Mouse (Mus musculus): ENCODE measurements around the gene Amh. TPM values are rescaled to one million over a fixed set of nuclear protein-coding genes. Genes with fewer than 3 reads are reported as not detected.

Gene Amh
- polyA plus RNA-seq, 1 experiment from 2014 or later: not detected

GRCm38 (mm10) chr10:80841685-80842084 lies 36.6 kb downstream of the Amh start:
- no peak overlapping the region for H3K4me2 ChIP-seq (ENCODE audit: low read length)
- H3K4me1 ChIP-seq (replicated peaks; ENCODE audit: control insufficient read depth, insufficient read depth, low read length): peaks cover 16% of the 10 kb centered on the region
- WGBS: 57% methylated on average over 2 of the region's 2 CpGs
- no peak overlapping the region for H3K27ac ChIP-seq (ENCODE audit: low read length)
- H3K36me3 ChIP-seq (ENCODE audit: control insufficient read depth, insufficient read depth): no peaks in the 10 kb centered on the region
- H3K9ac ChIP-seq (replicated peaks; ENCODE audit: low read depth, low read length): no peak overlapping the region
- peaks cover 26% of the 10 kb centered on the region for H3K27me3 ChIP-seq (replicated peaks; ENCODE audit: control insufficient read depth, insufficient read depth, low read length)
- H3K9me3 ChIP-seq (ENCODE audit: control insufficient read depth, low read length): no peaks in the 10 kb centered on the region
- ATAC-seq: no peak
- no peak overlapping the region for H3K4me3 ChIP-seq (replicated peaks; ENCODE audit: low read length)

- Histone ChIP-seq H3K27ac (ENCODE audit: low read length) (no peak overlapping the region), H3K27me3 (replicated peaks; ENCODE audit: control insufficient read depth, insufficient read depth, low read length) (peaks cover 26% of the 10 kb centered on the region), H3K4me2 (ENCODE audit: low read length) (no peak overlapping the region), H3K4me1 (replicated peaks; ENCODE audit: control insufficient read depth, insufficient read depth, low read length) (peaks cover 16% of the 10 kb centered on the region), H3K9me3 (ENCODE audit: control insufficient read depth, low read length) (no peaks in the 10 kb centered on the region), H3K4me3 (replicated peaks; ENCODE audit: low read length) (no peak overlapping the region), H3K9ac (replicated peaks; ENCODE audit: low read depth, low read length) (no peak overlapping the region), H3K36me3 (ENCODE audit: control insufficient read depth, insufficient read depth) (no peaks in the 10 kb centered on the region)
- 83% methylated on average over 15 of the region's 15 CpGs for WGBS
- no peak for ATAC-seq
Observed at GRCm38 (mm10) chr10:80842334-80842733, 37.3 kb downstream of the Amh start.

GRCm38 (mm10) chr10:80843087-80843930 lies 38.3 kb downstream of the Amh start:
- H3K9ac ChIP-seq (replicated peaks; ENCODE audit: low read depth, low read length): peak overlapping the region; percentile 71
- H3K36me3 ChIP-seq (ENCODE audit: control insufficient read depth, insufficient read depth): no peaks in the 10 kb centered on the region
- no peaks in the 10 kb centered on the region for H3K9me3 ChIP-seq (ENCODE audit: control insufficient read depth, low read length)
- peak overlapping the region; percentile 59 for H3K4me3 ChIP-seq (replicated peaks; ENCODE audit: low read length)
- peaks cover 26% of the 10 kb centered on the region for H3K27me3 ChIP-seq (replicated peaks; ENCODE audit: control insufficient read depth, insufficient read depth, low read length)
- H3K27ac ChIP-seq (ENCODE audit: low read length): no peak overlapping the region
- H3K4me2 ChIP-seq (ENCODE audit: low read length): peak overlapping the region; percentile 79
- WGBS: 10% methylated on average over 29 of the region's 32 CpGs
- ATAC-seq: peak; percentile 49
- H3K4me1 ChIP-seq (replicated peaks; ENCODE audit: control insufficient read depth, insufficient read depth, low read length): peaks cover 16% of the 10 kb centered on the region

- Histone ChIP-seq H3K4me1 (replicated peaks; ENCODE audit: control insufficient read depth, insufficient read depth, low read length) (peaks cover 16% of the 10 kb centered on the region), H3K9ac (replicated peaks; ENCODE audit: low read depth, low read length) (peak within 1 kb of the TSS; percentile 71), H3K36me3 (ENCODE audit: control insufficient read depth, insufficient read depth) (no peaks in the 10 kb centered on the region), H3K27me3 (replicated peaks; ENCODE audit: control insufficient read depth, insufficient read depth, low read length) (peaks cover 26% of the 10 kb centered on the region), H3K27ac (ENCODE audit: low read length) (no peak within 1 kb of the TSS), H3K4me2 (ENCODE audit: low read length) (peak within 1 kb of the TSS; percentile 79), H3K4me3 (replicated peaks; ENCODE audit: low read length) (peak within 1 kb of the TSS; percentile 59), H3K9me3 (ENCODE audit: control insufficient read depth, low read length) (no peaks in the 10 kb centered on the region)
- WGBS: 3% methylated on average over 51 of the region's 51 CpGs
- ATAC-seq: peak; percentile 51
Observed at GRCm38 (mm10) chr10:80843931-80844547, 39.0 kb downstream of the Amh start, which contains the start of gene Lingo3. Lingo3 (minus strand) TSS chr10:80844039.

DNA sequence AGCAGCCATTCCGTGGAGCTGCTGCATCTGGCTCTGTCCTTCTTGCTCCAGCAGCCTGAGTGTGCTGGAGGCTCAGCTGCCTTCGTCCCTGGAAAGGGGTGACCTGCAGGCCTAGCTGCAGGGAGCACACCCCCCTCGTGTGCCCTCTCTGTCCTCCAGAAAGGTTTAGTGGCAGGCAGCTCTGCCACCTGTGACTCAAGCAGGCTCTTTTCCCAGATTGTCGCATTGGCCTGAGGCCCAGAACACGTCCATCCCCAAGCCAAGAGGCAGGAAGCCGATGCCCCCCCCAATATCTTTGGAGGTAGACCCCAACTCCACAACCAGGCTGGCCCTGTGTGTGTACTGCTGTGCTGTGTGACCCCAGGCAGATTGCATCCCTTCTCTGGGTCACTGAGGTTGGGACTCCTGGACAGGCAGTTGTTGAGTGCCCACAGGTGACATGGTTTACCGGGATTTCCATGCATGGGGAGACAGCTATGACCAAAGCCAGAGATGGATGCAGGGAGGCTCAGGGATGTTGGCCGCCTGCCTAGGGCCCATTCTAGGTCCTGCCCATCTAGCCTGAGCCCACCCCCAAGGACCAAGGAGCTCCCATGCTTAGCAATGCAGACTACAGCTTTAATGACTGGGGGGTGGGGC lies 40.1 kb downstream of the Amh start:
- WGBS: 54% methylated on average over 8 of the region's 8 CpGs
- H3K9me3 ChIP-seq (ENCODE audit: control insufficient read depth, low read length): no peaks in the 10 kb centered on the region
- no peaks in the 10 kb centered on the region for H3K36me3 ChIP-seq (ENCODE audit: control insufficient read depth, insufficient read depth)
- H3K4me1 ChIP-seq (replicated peaks; ENCODE audit: control insufficient read depth, insufficient read depth, low read length): peaks cover 16% of the 10 kb centered on the region
- no peak for ATAC-seq
- peaks cover 26% of the 10 kb centered on the region for H3K27me3 ChIP-seq (replicated peaks; ENCODE audit: control insufficient read depth, insufficient read depth, low read length)
- H3K9ac ChIP-seq (replicated peaks; ENCODE audit: low read depth, low read length): no peak overlapping the region
- no peak overlapping the region for H3K4me2 ChIP-seq (ENCODE audit: low read length)
- H3K4me3 ChIP-seq (replicated peaks; ENCODE audit: low read length): no peak overlapping the region
- H3K27ac ChIP-seq (ENCODE audit: low read length): no peak overlapping the region

GRCm38 (mm10) chr10:80845732-80846131 lies 40.7 kb downstream of the Amh start:
- WGBS: 81% methylated on average over 12 of the region's 12 CpGs
- no peaks in the 10 kb centered on the region for H3K36me3 ChIP-seq (ENCODE audit: control insufficient read depth, insufficient read depth)
- no peaks in the 10 kb centered on the region for H3K9me3 ChIP-seq (ENCODE audit: control insufficient read depth, low read length)
- H3K27ac ChIP-seq (ENCODE audit: low read length): no peak overlapping the region
- peaks cover 26% of the 10 kb centered on the region for H3K27me3 ChIP-seq (replicated peaks; ENCODE audit: control insufficient read depth, insufficient read depth, low read length)
- H3K4me1 ChIP-seq (replicated peaks; ENCODE audit: control insufficient read depth, insufficient read depth, low read length): peaks cover 16% of the 10 kb centered on the region
- H3K9ac ChIP-seq (replicated peaks; ENCODE audit: low read depth, low read length): no peak overlapping the region
- H3K4me2 ChIP-seq (ENCODE audit: low read length): no peak overlapping the region
- H3K4me3 ChIP-seq (replicated peaks; ENCODE audit: low read length): no peak overlapping the region
- no peak for ATAC-seq

GRCm38 (mm10) chr10:80848571-80848970 lies 43.5 kb downstream of the Amh start:
- WGBS: 12% methylated on average over 10 of the region's 10 CpGs

GRCm38 (mm10) chr10:80854913-80855748 lies 50.1 kb downstream of the Amh start, which contains the start of the genes Lsm7 and Sppl2b:
Lsm7 (minus strand) TSS chr10:80855209.
Sppl2b (plus strand) TSS chr10:80855275.
- H3K36me3 ChIP-seq (ENCODE audit: control insufficient read depth, insufficient read depth): peaks cover 16% of the 10 kb centered on the region
- peak within 1 kb of the TSS; percentile 69 for H3K4me3 ChIP-seq (replicated peaks; ENCODE audit: low read length)
- peak within 1 kb of the TSS; percentile 78 for H3K27ac ChIP-seq (ENCODE audit: low read length)
- peak; percentile 88 for ATAC-seq
- H3K9ac ChIP-seq (replicated peaks; ENCODE audit: low read depth, low read length): peak within 1 kb of the TSS; percentile 84
- H3K4me2 ChIP-seq (ENCODE audit: low read length): peak within 1 kb of the TSS; percentile 99
- under 1% methylated on average over 81 of the region's 81 CpGs for WGBS
- H3K4me1 ChIP-seq (replicated peaks; ENCODE audit: control insufficient read depth, insufficient read depth, low read length): peaks cover 30% of the 10 kb centered on the region
- no peaks in the 10 kb centered on the region for H3K9me3 ChIP-seq (ENCODE audit: control insufficient read depth, low read length)
- H3K27me3 ChIP-seq (replicated peaks; ENCODE audit: control insufficient read depth, insufficient read depth, low read length): no peaks in the 10 kb centered on the region

More at GRCm38 (mm10) chr10:80848571-80848970, 43.5 kb downstream of the Amh start:
- Histone ChIP-seq H3K9ac (replicated peaks; ENCODE audit: low read depth, low read length) (no peak overlapping the region), H3K4me2 (ENCODE audit: low read length) (no peak overlapping the region), H3K36me3 (ENCODE audit: control insufficient read depth, insufficient read depth) (peaks cover 16% of the 10 kb centered on the region), H3K27ac (ENCODE audit: low read length) (no peak overlapping the region), H3K4me3 (replicated peaks; ENCODE audit: low read length) (no peak overlapping the region), H3K4me1 (replicated peaks; ENCODE audit: control insufficient read depth, insufficient read depth, low read length) (peaks cover 11% of the 10 kb centered on the region), H3K27me3 (replicated peaks; ENCODE audit: control insufficient read depth, insufficient read depth, low read length) (peaks cover 18% of the 10 kb centered on the region), H3K9me3 (ENCODE audit: control insufficient read depth, low read length) (no peaks in the 10 kb centered on the region)
- ATAC-seq: no peak
